Mouse (Mus musculus) G1E (cell line): Measurements from ENCODE around the gene Zfp991.
"Not testable (repeated sequence)": the region's sequence is repeated elsewhere in the genome, so short reads cannot be mapped to it uniquely, and the experiment has no call there.

Experiments
- CTCF ChIP-seq: IDR thresholded peaks from 2 replicates; pipeline ENCODE4 v1.5.1; 2012; ENCODE audit warnings: low read depth, low read length, inconsistent platforms, mixed read lengths
- GATA1 ChIP-seq: IDR thresholded peaks from 2 replicates; pipeline ENCODE4 v1.6.1; 2012; ENCODE audit warnings: borderline replicate concordance, low read length, inconsistent platforms, mixed read lengths
- GATA2 ChIP-seq: IDR thresholded peaks from 2 replicates; pipeline ENCODE4 v1.6.1; 2012; ENCODE audit warnings: low read depth, low read length, inconsistent platforms, borderline replicate concordance
- POLR2AphosphoS5 ChIP-seq: IDR thresholded peaks from 2 replicates; pipeline ENCODE4 v1.6.1; 2012; ENCODE audit warnings: low read depth, low read length, inconsistent platforms; ENCODE audit not compliant: insufficient replicate concordance
- TAL1 ChIP-seq: conservative IDR thresholded peaks from 2 replicates; pipeline ENCODE4 v1.6.1; 2012; ENCODE audit warnings: low read depth, low read length, inconsistent platforms, mixed read lengths

- TF ChIP-seq CTCF, TAL1, POLR2AphosphoS5, GATA1, GATA2: not testable (repeated sequence)
Observed at GRCm38 (mm10) chr4:147125870-147126269, 6.0 kb upstream of the Zfp991 start.
